Mouse (Mus musculus): ENCODE results near the gene Adamts3. TPM values are rescaled to one million over a fixed set of nuclear protein-coding genes. Genes with fewer than 3 reads are reported as not detected.

Adamts3 gene
- polyA plus RNA-seq, 1 experiment from 2014 or later = 3.8 TPM

- Histone ChIP-seq H3K27me3 (no peaks in the 10 kb centered on the region), H3K27ac (replicated peaks) (no peak overlapping the region), H3K4me3 (no peak overlapping the region), H3K36me3 (no peaks in the 10 kb centered on the region), H3K4me1 (replicated peaks) (no peaks in the 10 kb centered on the region), H3K9me3 (no peaks in the 10 kb centered on the region), H3K4me2 (no peak overlapping the region), H3K9ac (no peak overlapping the region)
- no peak for ATAC-seq (ENCODE audit: low FRiP score, low read depth)
- WGBS = 91% methylated on average over 5 of the region's 5 CpGs
Observed at GRCm38 (mm10) chr5:89747149-89747659, 135.9 kb downstream of the Adamts3 start.

DNA sequence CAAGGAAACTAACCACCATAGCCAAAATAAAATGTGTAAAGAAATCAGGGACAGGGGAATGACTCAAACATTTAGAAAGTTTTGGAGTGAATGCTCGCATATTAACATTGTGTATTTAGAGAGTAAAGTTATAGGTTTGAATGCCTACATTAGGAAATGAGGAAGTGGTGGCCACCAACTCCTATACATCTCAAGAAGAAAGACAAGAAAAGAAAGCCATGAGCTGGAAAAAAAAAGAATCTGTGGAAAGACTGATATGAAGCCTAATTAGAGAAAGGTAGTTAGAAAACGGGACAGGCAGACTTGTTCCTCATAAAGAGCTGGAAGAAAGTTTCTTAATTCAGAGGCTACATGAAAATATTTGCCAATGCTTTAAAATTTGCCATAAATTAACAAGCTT is 138.0 kb downstream of the Adamts3 start:
- H3K27me3 ChIP-seq = no peaks in the 10 kb centered on the region
- ATAC-seq (ENCODE audit: low FRiP score, low read depth) = no peak
- H3K4me2 ChIP-seq = no peak overlapping the region
- no peaks in the 10 kb centered on the region for H3K36me3 ChIP-seq
- 93% methylated on average over 2 of the region's 2 CpGs for WGBS
- no peak overlapping the region for H3K4me3 ChIP-seq
- H3K9me3 ChIP-seq = no peaks in the 10 kb centered on the region
- no peak overlapping the region for H3K27ac ChIP-seq (replicated peaks)
- no peak overlapping the region for H3K9ac ChIP-seq
- no peaks in the 10 kb centered on the region for H3K4me1 ChIP-seq (replicated peaks)

DNA sequence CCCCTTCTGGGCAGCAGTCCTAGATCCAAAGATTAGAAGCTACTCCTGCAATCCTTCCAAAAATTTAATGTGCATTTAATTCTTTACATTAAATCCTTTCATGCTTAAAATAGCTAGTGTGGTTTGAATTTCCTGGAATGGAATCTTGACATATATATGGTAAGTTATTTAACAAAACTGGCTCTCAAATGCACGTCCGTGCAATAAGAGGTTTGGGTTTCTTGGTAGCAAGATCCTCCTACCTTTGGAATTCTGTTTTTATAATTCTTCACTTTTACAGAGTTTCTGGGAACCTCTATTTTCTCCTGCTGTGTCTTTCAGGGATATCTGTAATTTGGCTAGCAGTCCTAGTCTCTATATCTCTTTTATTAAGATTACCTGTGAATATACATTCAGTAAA is 148.4 kb downstream of the Adamts3 start:
- H3K9me3 ChIP-seq = no peaks in the 10 kb centered on the region
- ATAC-seq (ENCODE audit: low FRiP score, low read depth) = no peak
- 90% methylated on average over 2 of the region's 2 CpGs for WGBS

GRCm38 (mm10) chr5:89730411-89730810 is 152.7 kb downstream of the Adamts3 start:
- H3K4me1 ChIP-seq (replicated peaks) = no peaks in the 10 kb centered on the region
- H3K27me3 ChIP-seq = no peaks in the 10 kb centered on the region
- no peak overlapping the region for H3K9ac ChIP-seq
- no peak overlapping the region for H3K27ac ChIP-seq (replicated peaks)
- no peak overlapping the region for H3K4me2 ChIP-seq
- H3K9me3 ChIP-seq = no peaks in the 10 kb centered on the region
- ATAC-seq (ENCODE audit: low FRiP score, low read depth) = no peak
- 93% methylated on average over 3 of the region's 3 CpGs for WGBS
- H3K36me3 ChIP-seq = no peaks in the 10 kb centered on the region
- H3K4me3 ChIP-seq = no peak overlapping the region

More for the DNA sequence above, 148.4 kb downstream of the Adamts3 start:
- no peaks in the 10 kb centered on the region for H3K36me3 ChIP-seq
- H3K4me1 ChIP-seq (replicated peaks) = no peaks in the 10 kb centered on the region
- no peak overlapping the region for H3K9ac ChIP-seq
- no peak overlapping the region for H3K27ac ChIP-seq (replicated peaks)
- H3K4me3 ChIP-seq = no peak overlapping the region
- H3K4me2 ChIP-seq = no peak overlapping the region
- H3K27me3 ChIP-seq = no peaks in the 10 kb centered on the region

- H3K4me2 ChIP-seq = no peak overlapping the region
- no peak for ATAC-seq (ENCODE audit: low FRiP score, low read depth)
- no peak overlapping the region for H3K9ac ChIP-seq
- 83% methylated on average over 3 of the region's 3 CpGs for WGBS
- H3K4me1 ChIP-seq (replicated peaks) = no peaks in the 10 kb centered on the region
- no peaks in the 10 kb centered on the region for H3K36me3 ChIP-seq
- H3K9me3 ChIP-seq = no peaks in the 10 kb centered on the region
- no peak overlapping the region for H3K27ac ChIP-seq (replicated peaks)
- H3K4me3 ChIP-seq = no peak overlapping the region
- H3K27me3 ChIP-seq = no peaks in the 10 kb centered on the region
Observed at GRCm38 (mm10) chr5:89728117-89728516, 155.0 kb downstream of the Adamts3 start.

GRCm38 (mm10) chr5:89727497-89728057 is 155.6 kb downstream of the Adamts3 start:
- Histone ChIP-seq H3K9ac (no peak overlapping the region), H3K4me3 (no peak overlapping the region), H3K27me3 (no peaks in the 10 kb centered on the region), H3K36me3 (no peaks in the 10 kb centered on the region), H3K4me1 (replicated peaks) (no peaks in the 10 kb centered on the region), H3K9me3 (no peaks in the 10 kb centered on the region), H3K4me2 (no peak overlapping the region), H3K27ac (replicated peaks) (no peak overlapping the region)
- ATAC-seq (ENCODE audit: low FRiP score, low read depth) = no peak
- WGBS = 82% methylated on average over 6 of the region's 6 CpGs

GRCm38 (mm10) chr5:89714552-89714951 is 168.6 kb downstream of the Adamts3 start:
- 54% methylated on average over 2 of the region's 2 CpGs for WGBS
- no peaks in the 10 kb centered on the region for H3K27me3 ChIP-seq
- H3K9ac ChIP-seq = no peak overlapping the region
- no peak for ATAC-seq (ENCODE audit: low FRiP score, low read depth)
- no peaks in the 10 kb centered on the region for H3K9me3 ChIP-seq
- no peaks in the 10 kb centered on the region for H3K4me1 ChIP-seq (replicated peaks)
- no peaks in the 10 kb centered on the region for H3K36me3 ChIP-seq
- H3K4me2 ChIP-seq = no peak overlapping the region
- H3K27ac ChIP-seq (replicated peaks) = no peak overlapping the region
- H3K4me3 ChIP-seq = no peak overlapping the region

GRCm38 (mm10) chr5:89711116-89711859 is 171.8 kb downstream of the Adamts3 start:
- Histone ChIP-seq H3K9me3 (no peaks in the 10 kb centered on the region), H3K36me3 (no peaks in the 10 kb centered on the region), H3K9ac (no peak overlapping the region), H3K27ac (replicated peaks) (no peak overlapping the region), H3K4me3 (no peak overlapping the region), H3K4me2 (no peak overlapping the region), H3K4me1 (replicated peaks) (no peaks in the 10 kb centered on the region), H3K27me3 (no peaks in the 10 kb centered on the region)
- WGBS = 80% methylated on average over 7 of the region's 7 CpGs
- no peak for ATAC-seq (ENCODE audit: low FRiP score, low read depth)

DNA sequence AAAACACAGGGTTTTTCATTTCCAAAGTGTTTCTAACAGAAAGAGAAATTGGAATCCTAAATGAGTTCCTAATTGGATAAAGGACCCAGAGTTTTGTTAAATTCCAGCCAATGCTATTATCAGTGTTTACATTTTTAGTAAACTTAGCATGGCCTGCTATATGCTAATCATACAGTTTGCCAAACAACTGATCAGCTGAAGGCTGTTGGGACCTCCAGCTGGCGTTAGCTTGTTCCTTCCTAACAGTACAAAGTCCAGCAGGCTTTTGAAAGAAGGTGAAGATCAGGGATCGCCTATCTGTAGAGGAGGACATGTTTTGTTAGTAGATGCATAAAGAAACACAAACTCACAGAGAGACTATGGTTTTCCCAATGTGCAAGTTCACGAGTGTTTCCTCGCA is 173.7 kb downstream of the Adamts3 start:
- WGBS = 51% methylated on average over 4 of the region's 4 CpGs
- H3K4me1 ChIP-seq (replicated peaks) = no peaks in the 10 kb centered on the region
- no peak overlapping the region for H3K4me2 ChIP-seq
- ATAC-seq (ENCODE audit: low FRiP score, low read depth) = no peak
- no peak overlapping the region for H3K9ac ChIP-seq
- H3K27ac ChIP-seq (replicated peaks) = no peak overlapping the region
- H3K36me3 ChIP-seq = no peaks in the 10 kb centered on the region
- no peak overlapping the region for H3K4me3 ChIP-seq
- no peaks in the 10 kb centered on the region for H3K27me3 ChIP-seq
- peaks cover 4% of the 10 kb centered on the region; the same call in 1 of the 2 replicates for H3K9me3 ChIP-seq

- 19% methylated on average over 1 of the region's 1 CpGs for WGBS
- peaks cover 10% of the 10 kb centered on the region; the same call in 1 of the 2 replicates for H3K4me1 ChIP-seq (replicated peaks)
- no peak overlapping the region for H3K4me2 ChIP-seq
- no peak overlapping the region; the same call in 1 of the 2 replicates for H3K27ac ChIP-seq (replicated peaks)
- no peaks in the 10 kb centered on the region for H3K27me3 ChIP-seq
- H3K9me3 ChIP-seq = peaks cover 4% of the 10 kb centered on the region; the same call in 1 of the 2 replicates
- no peak overlapping the region for H3K4me3 ChIP-seq
- ATAC-seq (ENCODE audit: low FRiP score, low read depth) = peak; percentile 33; the same call in 1 of the 2 replicates
- H3K36me3 ChIP-seq = no peaks in the 10 kb centered on the region
- no peak overlapping the region for H3K9ac ChIP-seq
Observed at GRCm38 (mm10) chr5:89704264-89704663, 178.9 kb downstream of the Adamts3 start.

- H3K4me2 ChIP-seq = 0 out of 2 replicates have a peak overlapping the region, but pooled peaks have one; percentile 3
- no peak overlapping the region for H3K4me3 ChIP-seq
- no peaks in the 10 kb centered on the region for H3K27me3 ChIP-seq
- peaks cover 4% of the 10 kb centered on the region; the same call in 1 of the 2 replicates for H3K9me3 ChIP-seq
- H3K9ac ChIP-seq = no peak overlapping the region
- peak; percentile 92 for ATAC-seq (ENCODE audit: low FRiP score, low read depth)
- H3K27ac ChIP-seq (replicated peaks) = peak overlapping the region; percentile 57
- no peaks in the 10 kb centered on the region for H3K36me3 ChIP-seq
- WGBS = 46% methylated on average over 9 of the region's 9 CpGs
- H3K4me1 ChIP-seq (replicated peaks) = peaks cover 10% of the 10 kb centered on the region; the same call in 1 of the 2 replicates
Observed at GRCm38 (mm10) chr5:89701241-89702007, 181.7 kb downstream of the Adamts3 start.

GRCm38 (mm10) chr5:89687826-89688225 is 195.3 kb downstream of the Adamts3 start:
- ATAC-seq (ENCODE audit: low FRiP score, low read depth) = 0 out of 2 replicates have a peak, but pooled peaks have one; percentile 56
- Histone ChIP-seq H3K9me3 (no peaks in the 10 kb centered on the region), H3K9ac (no peak overlapping the region), H3K4me1 (replicated peaks) (no peaks in the 10 kb centered on the region), H3K27ac (replicated peaks) (no peak overlapping the region), H3K4me2 (no peak overlapping the region), H3K4me3 (no peak overlapping the region), H3K27me3 (no peaks in the 10 kb centered on the region), H3K36me3 (no peaks in the 10 kb centered on the region)
- WGBS = 53% methylated on average over 1 of the region's 1 CpGs
